Mouse (Mus musculus) myocyte (in vitro differentiated cells): ENCODE data around the gene Pcyox1. TPM values are rescaled to one million over a fixed set of nuclear protein-coding genes. Genes with fewer than 3 reads are reported as not detected.

Experiments used
- H3K27me3 ChIP-seq: one replicate; pipeline ENCODE4 v1.6.1; 2011; ENCODE audit not compliant: control insufficient read depth, insufficient read depth, insufficient read length
- H3K36me3 ChIP-seq: one replicate; pipeline ENCODE4 v1.6.1; 2011; ENCODE audit not compliant: control insufficient read depth, insufficient read depth
- H3K4me2 ChIP-seq: one replicate; pipeline ENCODE4 v1.6.1; 2011; ENCODE audit warnings: low read depth, control low read depth
- H3K4me3 ChIP-seq: one replicate; pipeline ENCODE4 v1.5.1; 2011; ENCODE audit warnings: mild to moderate bottlenecking, control low read depth, moderate library complexity
- H3K79me2 ChIP-seq: one replicate; pipeline ENCODE4 v1.6.1; 2011; ENCODE audit not compliant: control insufficient read depth, insufficient read depth
- H3ac ChIP-seq: one replicate; pipeline ENCODE4 v1.6.1; 2011; ENCODE audit not compliant: control insufficient read depth, insufficient read length
- CEBPB ChIP-seq: IDR thresholded peaks from 2 replicates; pipeline ENCODE4 v1.6.1; 2011; ENCODE audit warnings: mild to moderate bottlenecking, moderate library complexity; ENCODE audit not compliant: poor library complexity, insufficient read depth, severe bottlenecking
- E2F4 ChIP-seq: IDR thresholded peaks from one replicate; pipeline ENCODE4 v1.6.1; 2011; ENCODE audit warnings: mild to moderate bottlenecking, control low read depth, moderate library complexity; ENCODE audit not compliant: insufficient read depth
- MAX ChIP-seq: IDR thresholded peaks from one replicate; pipeline ENCODE4 v1.6.1; 2011; ENCODE audit warnings: low read depth, mild to moderate bottlenecking, control low read depth
- MYOD1 ChIP-seq, 3 experiments: IDR thresholded peaks; one replicate each; pipeline ENCODE4 v1.6.1; 2011; ENCODE audit warnings: control low read depth in 2 of 3, low read depth in 2 of 3, mild to moderate bottlenecking in 2 of 3, moderate library complexity in 1 of 3; ENCODE audit not compliant: insufficient read length in 2 of 3, control insufficient read depth in 1 of 3
- MYOG ChIP-seq, 3 experiments: IDR thresholded peaks; one replicate each; pipeline ENCODE4 v1.6.1; 2011; ENCODE audit warnings: control low read depth in 2 of 3, low read depth in 2 of 3, mild to moderate bottlenecking in 2 of 3; ENCODE audit not compliant: insufficient read length in 2 of 3, control insufficient read depth in 1 of 3, insufficient read depth in 1 of 3
- POLR2A ChIP-seq: IDR thresholded peaks from one replicate; pipeline ENCODE4 v1.6.1; 2011; ENCODE audit warnings: low read depth, mild to moderate bottlenecking, control low read depth, moderate library complexity; ENCODE audit not compliant: insufficient read length
- POLR2AphosphoS2 ChIP-seq: IDR thresholded peaks from one replicate; pipeline ENCODE4 v1.6.1; 2011; ENCODE audit warnings: low read depth, control low read depth; ENCODE audit not compliant: insufficient read length
- REST ChIP-seq: IDR thresholded peaks from one replicate; pipeline ENCODE4 v1.6.1; 2011; ENCODE audit warnings: mild to moderate bottlenecking, control low read depth, moderate library complexity; ENCODE audit not compliant: insufficient read depth, insufficient read length
- SRF ChIP-seq: IDR thresholded peaks from one replicate; pipeline ENCODE4 v1.6.1; 2011; ENCODE audit warnings: low read depth; ENCODE audit not compliant: control insufficient read depth, insufficient read length
- TCF12 ChIP-seq: IDR thresholded peaks from one replicate; pipeline ENCODE4 v1.6.1; 2011; ENCODE audit warnings: mild to moderate bottlenecking, control low read depth; ENCODE audit not compliant: poor library complexity, insufficient read depth, severe bottlenecking
- TCF3 ChIP-seq: IDR thresholded peaks from one replicate; pipeline ENCODE4 v1.6.1; 2011; ENCODE audit warnings: low read depth, control low read depth; ENCODE audit not compliant: insufficient read length
- USF1 ChIP-seq: IDR thresholded peaks from one replicate; pipeline ENCODE4 v1.6.1; 2011; ENCODE audit warnings: low read depth, mild to moderate bottlenecking, control low read depth, moderate library complexity
- polyA plus RNA-seq: library from polyadenylated mRNA; unstranded; fragments of >200 nt; fragmentation: generic; extraction: Trizol; gene quantifications from one replicate; pipeline ENCODE4 v1.2.1, GENCODE M21; 2012; ENCODE audit warnings: missing spikeins

The Pcyox1 gene
- polyA plus RNA-seq, 1 experiment = 25.1 TPM

GRCm38 (mm10) chr6:86426358-86426757 is 29.4 kb upstream of the Pcyox1 start, which contains the start of gene Gm44790:
Gm44790 (plus strand) TSS chr6:86426658.
- no peaks in the 10 kb centered on the region for H3K27me3 ChIP-seq
- H3K4me3 ChIP-seq = no peak within 1 kb of the TSS
- no peak within 1 kb of the TSS for H3ac ChIP-seq

GRCm38 (mm10) chr6:86420491-86420890 is 23.5 kb upstream of the Pcyox1 start:
- Histone ChIP-seq H3ac (no peak overlapping the region), H3K27me3 (no peaks in the 10 kb centered on the region), H3K4me3 (no peak overlapping the region), H3K4me2 (no peak overlapping the region), H3K36me3 (peaks cover 94% of the 10 kb centered on the region), H3K79me2 (no peaks in the 10 kb centered on the region)
- TF ChIP-seq CEBPB (no peak), POLR2A (no peak), MAX (no peak), E2F4 (no peak), USF1 (no peak), REST (no peak), MYOD1 (IDR thresholded peaks at IDR 0.05; ENCODE audit: control insufficient read depth in 1 of 3, insufficient read length in 2 of 3, low read depth in 2 of 3) (no peak), MYOG (IDR thresholded peaks at IDR 0.05; ENCODE audit: control insufficient read depth in 1 of 3, insufficient read depth in 1 of 3, insufficient read length in 2 of 3, low read depth in 2 of 3) (no peak), POLR2AphosphoS2 (no peak), TCF12 (no peak), SRF (no peak), TCF3 (no peak)

More at GRCm38 (mm10) chr6:86426358-86426757, 29.4 kb upstream of the Pcyox1 start, which contains the start of gene Gm44790:
- H3K4me2 ChIP-seq = no peak within 1 kb of the TSS
- TF ChIP-seq TCF3 = no peak
- no peak for TF ChIP-seq MYOD1 (IDR thresholded peaks at IDR 0.05; ENCODE audit: control insufficient read depth in 1 of 3, insufficient read length in 2 of 3, low read depth in 2 of 3)
- no peak for TF ChIP-seq SRF
- no peak for TF ChIP-seq POLR2A
- no peak for TF ChIP-seq REST
- TF ChIP-seq E2F4 = no peak
- H3K36me3 ChIP-seq = peaks cover 82% of the 10 kb centered on the region
- H3K79me2 ChIP-seq = no peaks in the 10 kb centered on the region

GRCm38 (mm10) chr6:86419239-86419638 is 22.3 kb upstream of the Pcyox1 start:
- Histone ChIP-seq H3K36me3 (peaks cover 92% of the 10 kb centered on the region), H3K79me2 (peaks cover 3% of the 10 kb centered on the region), H3K27me3 (no peaks in the 10 kb centered on the region), H3K4me2 (no peak overlapping the region), H3ac (no peak overlapping the region), H3K4me3 (no peak overlapping the region)
- TF ChIP-seq CEBPB (no peak), MYOG (IDR thresholded peaks at IDR 0.05; ENCODE audit: control insufficient read depth in 1 of 3, insufficient read depth in 1 of 3, insufficient read length in 2 of 3, low read depth in 2 of 3) (no peak), USF1 (no peak), POLR2AphosphoS2 (no peak), MAX (no peak), TCF3 (no peak), MYOD1 (IDR thresholded peaks at IDR 0.05; ENCODE audit: control insufficient read depth in 1 of 3, insufficient read length in 2 of 3, low read depth in 2 of 3) (no peak), SRF (no peak), TCF12 (no peak), E2F4 (no peak), POLR2A (no peak)

GRCm38 (mm10) chr6:86418711-86419110 is 21.8 kb upstream of the Pcyox1 start:
- H3ac ChIP-seq = no peak overlapping the region

More at GRCm38 (mm10) chr6:86418711-86419110, 21.8 kb upstream of the Pcyox1 start:
- Histone ChIP-seq H3K4me3 (no peak overlapping the region), H3K36me3 (peaks cover 92% of the 10 kb centered on the region), H3K4me2 (no peak overlapping the region), H3K79me2 (peaks cover 8% of the 10 kb centered on the region), H3K27me3 (no peaks in the 10 kb centered on the region)
- TF ChIP-seq MYOD1 (IDR thresholded peaks at IDR 0.05; ENCODE audit: control insufficient read depth in 1 of 3, insufficient read length in 2 of 3, low read depth in 2 of 3) (no peak), USF1 (no peak), CEBPB (no peak), MYOG (IDR thresholded peaks at IDR 0.05; ENCODE audit: control insufficient read depth in 1 of 3, insufficient read depth in 1 of 3, insufficient read length in 2 of 3, low read depth in 2 of 3) (no peak), E2F4 (no peak), MAX (no peak), TCF3 (no peak), REST (no peak), TCF12 (no peak), SRF (no peak), POLR2A (no peak), POLR2AphosphoS2 (no peak)
